Mouse (Mus musculus): Measurements from ENCODE around the gene Mysm1. TPM values are rescaled to one million over a fixed set of nuclear protein-coding genes. Genes with fewer than 3 reads are reported as not detected.
A peak's percentile ranks its signal among the peaks of the same experiment; 100 is the strongest.

Gene Mysm1
- polyA plus RNA-seq, 1 experiment, result 41.9 TPM

GRCm38 (mm10) chr4:94979500-94979915 lies 608 bp upstream of the Mysm1 start:
- Histone ChIP-seq H3K4me1 (ENCODE audit: control insufficient read depth, insufficient read depth, low read length) (no peaks in the 10 kb centered on the region), H3K36me3 (ENCODE audit: control insufficient read depth, insufficient read depth, low read length, poor library complexity, severe bottlenecking) (peaks cover 5% of the 10 kb centered on the region; the same call in 1 of the 2 replicates), H3K9ac (ENCODE audit: low read depth, poor library complexity, severe bottlenecking) (peak overlapping the region; percentile 62), H3K27ac (ENCODE audit: insufficient read depth, low read length) (no peak overlapping the region), H3K9me3 (replicated peaks; ENCODE audit: control insufficient read depth, insufficient read depth, low read length, poor library complexity, severe bottlenecking) (no peaks in the 10 kb centered on the region), H3K4me3 (ENCODE audit: low read depth, low read length) (peak overlapping the region; percentile 87; the same call in 1 of the 2 replicates), H3K27me3 (ENCODE audit: control insufficient read depth, insufficient read depth, low read length, poor library complexity, severe bottlenecking) (no peaks in the 10 kb centered on the region)
- TF ChIP-seq POLR2A (IDR thresholded peaks at IDR 0.05; ENCODE audit: insufficient read depth, low read length) (no peak), EP300 (IDR thresholded peaks at IDR 0.05; ENCODE audit: insufficient read depth, low read depth, low read length) (no peak), CTCF (IDR thresholded peaks at IDR 0.05; ENCODE audit: low read depth, low read length) (no peak)

GRCm38 (mm10) chr4:94973321-94973720 lies 5.6 kb downstream of the Mysm1 start:
- Histone ChIP-seq H3K4me3 (ENCODE audit: low read depth, low read length) (no peak overlapping the region), H3K27ac (ENCODE audit: insufficient read depth, low read length) (no peak overlapping the region), H3K9me3 (replicated peaks; ENCODE audit: control insufficient read depth, insufficient read depth, low read length, poor library complexity, severe bottlenecking) (no peaks in the 10 kb centered on the region), H3K4me1 (ENCODE audit: control insufficient read depth, insufficient read depth, low read length) (no peaks in the 10 kb centered on the region), H3K27me3 (ENCODE audit: control insufficient read depth, insufficient read depth, low read length, poor library complexity, severe bottlenecking) (no peaks in the 10 kb centered on the region), H3K9ac (ENCODE audit: low read depth, poor library complexity, severe bottlenecking) (no peak overlapping the region), H3K36me3 (ENCODE audit: control insufficient read depth, insufficient read depth, low read length, poor library complexity, severe bottlenecking) (peaks cover 22% of the 10 kb centered on the region)
- TF ChIP-seq EP300 (IDR thresholded peaks at IDR 0.05; ENCODE audit: insufficient read depth, low read depth, low read length) (no peak), CTCF (IDR thresholded peaks at IDR 0.05; ENCODE audit: low read depth, low read length) (no peak), POLR2A (IDR thresholded peaks at IDR 0.05; ENCODE audit: insufficient read depth, low read length) (no peak)

GRCm38 (mm10) chr4:94952773-94953172 lies 26.1 kb downstream of the Mysm1 start:
- H3K36me3 ChIP-seq (ENCODE audit: control insufficient read depth, insufficient read depth, low read length, poor library complexity, severe bottlenecking), result peaks cover 40% of the 10 kb centered on the region

GRCm38 (mm10) chr4:94941221-94941855 lies 37.6 kb downstream of the Mysm1 start:
- 0 out of 2 replicates have a peak overlapping the region, but pooled peaks have one; percentile 5 for H3K9ac ChIP-seq (ENCODE audit: low read depth, poor library complexity, severe bottlenecking)
- H3K9me3 ChIP-seq (replicated peaks; ENCODE audit: control insufficient read depth, insufficient read depth, low read length, poor library complexity, severe bottlenecking), result no peaks in the 10 kb centered on the region
- H3K36me3 ChIP-seq (ENCODE audit: control insufficient read depth, insufficient read depth, low read length, poor library complexity, severe bottlenecking), result peaks cover 8% of the 10 kb centered on the region
- H3K4me3 ChIP-seq (ENCODE audit: low read depth, low read length), result peak overlapping the region; percentile 37
- H3K27ac ChIP-seq (ENCODE audit: insufficient read depth, low read length), result no peak overlapping the region
- no peaks in the 10 kb centered on the region for H3K27me3 ChIP-seq (ENCODE audit: control insufficient read depth, insufficient read depth, low read length, poor library complexity, severe bottlenecking)
- TF ChIP-seq EP300 (IDR thresholded peaks at IDR 0.05; ENCODE audit: insufficient read depth, low read depth, low read length) (no peak), POLR2A (IDR thresholded peaks at IDR 0.05; ENCODE audit: insufficient read depth, low read length) (no peak), CTCF (IDR thresholded peaks at IDR 0.05; ENCODE audit: low read depth, low read length) (no peak)
- no peaks in the 10 kb centered on the region for H3K4me1 ChIP-seq (ENCODE audit: control insufficient read depth, insufficient read depth, low read length)

More at GRCm38 (mm10) chr4:94952773-94953172, 26.1 kb downstream of the Mysm1 start:
- Histone ChIP-seq H3K4me3 (ENCODE audit: low read depth, low read length) (no peak overlapping the region), H3K27me3 (ENCODE audit: control insufficient read depth, insufficient read depth, low read length, poor library complexity, severe bottlenecking) (no peaks in the 10 kb centered on the region), H3K4me1 (ENCODE audit: control insufficient read depth, insufficient read depth, low read length) (no peaks in the 10 kb centered on the region), H3K27ac (ENCODE audit: insufficient read depth, low read length) (no peak overlapping the region), H3K9ac (ENCODE audit: low read depth, poor library complexity, severe bottlenecking) (no peak overlapping the region), H3K9me3 (replicated peaks; ENCODE audit: control insufficient read depth, insufficient read depth, low read length, poor library complexity, severe bottlenecking) (no peaks in the 10 kb centered on the region)
- TF ChIP-seq EP300 (IDR thresholded peaks at IDR 0.05; ENCODE audit: insufficient read depth, low read depth, low read length) (no peak), POLR2A (IDR thresholded peaks at IDR 0.05; ENCODE audit: insufficient read depth, low read length) (no peak), CTCF (IDR thresholded peaks at IDR 0.05; ENCODE audit: low read depth, low read length) (no peak)

- no peak for TF ChIP-seq POLR2A (IDR thresholded peaks at IDR 0.05; ENCODE audit: insufficient read depth, low read length)
- TF ChIP-seq CTCF (IDR thresholded peaks at IDR 0.05; ENCODE audit: low read depth, low read length), result no peak
- TF ChIP-seq EP300 (IDR thresholded peaks at IDR 0.05; ENCODE audit: insufficient read depth, low read depth, low read length), result no peak
- Histone ChIP-seq H3K4me3 (ENCODE audit: low read depth, low read length) (no peak within 1 kb of the TSS), H3K27me3 (ENCODE audit: control insufficient read depth, insufficient read depth, low read length, poor library complexity, severe bottlenecking) (no peaks in the 10 kb centered on the region), H3K9ac (ENCODE audit: low read depth, poor library complexity, severe bottlenecking) (no peak within 1 kb of the TSS), H3K4me1 (ENCODE audit: control insufficient read depth, insufficient read depth, low read length) (no peaks in the 10 kb centered on the region), H3K27ac (ENCODE audit: insufficient read depth, low read length) (no peak within 1 kb of the TSS), H3K36me3 (ENCODE audit: control insufficient read depth, insufficient read depth, low read length, poor library complexity, severe bottlenecking) (no peaks in the 10 kb centered on the region), H3K9me3 (replicated peaks; ENCODE audit: control insufficient read depth, insufficient read depth, low read length, poor library complexity, severe bottlenecking) (no peaks in the 10 kb centered on the region)
Measured at GRCm38 (mm10) chr4:94928743-94929142, 50.2 kb downstream of the Mysm1 start, which contains the start of gene Eqtn. TSS of gene Eqtn (minus strand) at chr4:94928843.

GRCm38 (mm10) chr4:94901780-94902179 lies 77.1 kb downstream of the Mysm1 start:
- Histone ChIP-seq H3K36me3 (ENCODE audit: control insufficient read depth, insufficient read depth, low read length, poor library complexity, severe bottlenecking) (no peaks in the 10 kb centered on the region), H3K9ac (ENCODE audit: low read depth, poor library complexity, severe bottlenecking) (no peak overlapping the region), H3K27ac (ENCODE audit: insufficient read depth, low read length) (no peak overlapping the region), H3K27me3 (ENCODE audit: control insufficient read depth, insufficient read depth, low read length, poor library complexity, severe bottlenecking) (no peaks in the 10 kb centered on the region), H3K4me1 (ENCODE audit: control insufficient read depth, insufficient read depth, low read length) (no peaks in the 10 kb centered on the region), H3K9me3 (replicated peaks; ENCODE audit: control insufficient read depth, insufficient read depth, low read length, poor library complexity, severe bottlenecking) (no peaks in the 10 kb centered on the region; the same call in 1 of the 2 replicates), H3K4me3 (ENCODE audit: low read depth, low read length) (no peak overlapping the region)
- TF ChIP-seq CTCF (IDR thresholded peaks at IDR 0.05; ENCODE audit: low read depth, low read length) (no peak), EP300 (IDR thresholded peaks at IDR 0.05; ENCODE audit: insufficient read depth, low read depth, low read length) (no peak), POLR2A (IDR thresholded peaks at IDR 0.05; ENCODE audit: insufficient read depth, low read length) (no peak)

All from ES-Bruce4 (cell line).